Mouse (Mus musculus) CH12.LX (cell line): ENCODE measurements around the gene Efcab5.

Source experiments
- CHD2 ChIP-seq: IDR thresholded peaks from 2 replicates; pipeline ENCODE4 v1.6.1; 2011; ENCODE audit warnings: low read length, improper control_type of control experiment
- CTCF ChIP-seq, 2 experiments: IDR thresholded peaks in 1 of 2; conservative IDR thresholded peaks in 1 of 2; 2 replicates each; pipeline ENCODE4 v1.5.1; 2011 to 2012; ENCODE audit warnings: low read depth in 2 of 2, low read length in 2 of 2, improper control_type of control experiment in 1 of 2, inconsistent platforms in 1 of 2, mild to moderate bottlenecking in 1 of 2, moderate library complexity in 1 of 2
- EP300 ChIP-seq: IDR thresholded peaks from 2 replicates; pipeline ENCODE4 v1.6.1; 2011; ENCODE audit warnings: low read length, improper control_type of control experiment
- ETS1 ChIP-seq: conservative IDR thresholded peaks from 2 replicates; pipeline ENCODE4 v1.6.1; 2012; ENCODE audit warnings: low read depth, mild to moderate bottlenecking, inconsistent platforms, low read length, improper control_type of control experiment, moderate library complexity
- JUND ChIP-seq: conservative IDR thresholded peaks from 2 replicates; pipeline ENCODE4 v1.6.1; 2011; ENCODE audit warnings: low read depth, low read length, improper control_type of control experiment
- MAZ ChIP-seq: IDR thresholded peaks from 2 replicates; pipeline ENCODE4 v1.6.1; 2012; ENCODE audit warnings: low read depth, mild to moderate bottlenecking, inconsistent platforms, low read length, improper control_type of control experiment, moderate library complexity
- NRF1 ChIP-seq: IDR thresholded peaks from 2 replicates; pipeline ENCODE4 v1.6.1; 2014; ENCODE audit warnings: low read depth, mild to moderate bottlenecking, inconsistent platforms, low read length, improper control_type of control experiment, moderate library complexity
- PAX5 ChIP-seq: IDR thresholded peaks from 2 replicates; pipeline ENCODE4 v1.6.1; 2012; ENCODE audit warnings: low read length, inconsistent platforms, mixed read lengths
- POLR2A ChIP-seq: IDR thresholded peaks from 2 replicates; pipeline ENCODE4 v1.6.1; 2011; ENCODE audit warnings: low read depth, mild to moderate bottlenecking, improper control_type of control experiment, low read length
- POLR2AphosphoS2 ChIP-seq: IDR thresholded peaks from 2 replicates; pipeline ENCODE4 v1.6.1; 2011; ENCODE audit warnings: low read depth, low read length, improper control_type of control experiment
- RCOR1 ChIP-seq: conservative IDR thresholded peaks from 2 replicates; pipeline ENCODE4 v1.6.1; 2012; ENCODE audit warnings: low read depth, mild to moderate bottlenecking, inconsistent platforms, low read length, improper control_type of control experiment

DNA sequence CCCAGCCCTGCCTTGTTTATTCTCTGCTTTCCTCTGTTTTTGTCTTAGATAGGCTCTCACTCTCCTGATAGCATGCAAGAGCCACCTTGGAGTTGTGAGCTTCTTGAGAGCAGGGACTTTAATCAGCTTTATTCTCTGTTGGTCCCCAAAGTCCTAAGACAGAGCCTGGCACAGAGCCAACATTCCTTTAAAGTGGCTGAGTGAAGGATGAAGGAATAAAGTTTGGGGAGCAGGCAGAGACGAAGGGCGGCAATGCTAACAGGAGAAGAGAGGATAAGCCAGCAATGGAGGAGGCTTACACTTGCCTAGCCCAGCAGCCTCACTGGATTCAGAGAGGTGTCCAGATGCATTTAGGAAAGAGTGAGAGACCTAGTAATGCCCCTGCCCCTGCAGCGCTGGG, 92.2 kb downstream of the Efcab5 start:
- TF ChIP-seq MAZ = no peak
- no peak for TF ChIP-seq PAX5
- no peak for TF ChIP-seq POLR2AphosphoS2
- no peak for TF ChIP-seq NRF1
- TF ChIP-seq CTCF (conservative IDR thresholded peaks at IDR 0.05 in 1 of 2, IDR thresholded peaks at IDR 0.05 in 1 of 2; ENCODE audit: low read depth in 2 of 2, low read length in 2 of 2) = no peak
- no peak for TF ChIP-seq CHD2
- TF ChIP-seq EP300 = no peak
- TF ChIP-seq ETS1 = no peak
- TF ChIP-seq JUND = no peak
- TF ChIP-seq RCOR1 = no peak
- no peak for TF ChIP-seq POLR2A
